Mouse (Mus musculus): Measurements from ENCODE around the gene Cdkn2b. TPM values are rescaled to one million over a fixed set of nuclear protein-coding genes. Genes with fewer than 3 reads are reported as not detected.

The Cdkn2b gene
- total RNA-seq, 2 experiments from 2014 or later: 0.55 to 0.87 TPM

Other genes starting within 250 kb of the Cdkn2b start
- gene Mtap, start 173.9 kb downstream of the Cdkn2b start, total RNA-seq (2021): 10 to 100 TPM; 21.5 to 25.2 TPM
- under 1 TPM; 0.40 to 0.89 TPM for gene Cdkn2a, start 16.4 kb downstream of the Cdkn2b start, total RNA-seq (2021)